Mouse (Mus musculus) Patski (cell line): ENCODE results near the gene Adcy10. TPM values are rescaled to one million over a fixed set of nuclear protein-coding genes. Genes with fewer than 3 reads are reported as not detected.

Source experiments
- ATAC-seq: fragments of 100-300 bp; one replicate; pipeline ENCODE4 v1.8.0; 2021
- CTCF ChIA-PET: fragments of 350-600 bp; sonication (Branson Sonifier 250); formaldehyde crosslinking; loops from one replicate; lab custom pipeline; 2022; ENCODE audit warnings: inconsistent platforms; lab: Charles Lee
- POLR2A ChIA-PET: fragments of 350-600 bp; sonication (Branson Sonifier 250); formaldehyde crosslinking; loops from one replicate; lab custom pipeline; 2022; ENCODE audit warnings: antibody characterized with exemption, inconsistent platforms; lab: Charles Lee
- DNase-seq: peaks from one replicate; pipeline ENCODE4 v3.0.0-alpha.2; 2011; ENCODE audit warnings: low read depth, low spot score
- H3K27me3 ChIP-seq: fragments of 371-371 bp; one replicate; pipeline ENCODE4 v1.5.1; 2021
- CTCF ChIP-seq: fragments of 100-300 bp; IDR thresholded peaks from one replicate; pipeline ENCODE4 v1.5.1; 2021
- in situ Hi-C: fragments of 300-500 bp; cut with MboI; formaldehyde crosslinking; loops from 3 replicates; pipeline ENCODE4 v1.11.1; 2018; ENCODE audit warnings: low pct_unique_long_range_greater_than_20kb, mixed read lengths
- polyA plus RNA-seq: library from polyadenylated mRNA; unstranded; gene quantifications from one replicate; pipeline ENCODE4 v1.2.3, GENCODE M21; 2021

Gene Adcy10
- polyA plus RNA-seq, 1 experiment from 2014 or later = 0.15 TPM

DNA sequence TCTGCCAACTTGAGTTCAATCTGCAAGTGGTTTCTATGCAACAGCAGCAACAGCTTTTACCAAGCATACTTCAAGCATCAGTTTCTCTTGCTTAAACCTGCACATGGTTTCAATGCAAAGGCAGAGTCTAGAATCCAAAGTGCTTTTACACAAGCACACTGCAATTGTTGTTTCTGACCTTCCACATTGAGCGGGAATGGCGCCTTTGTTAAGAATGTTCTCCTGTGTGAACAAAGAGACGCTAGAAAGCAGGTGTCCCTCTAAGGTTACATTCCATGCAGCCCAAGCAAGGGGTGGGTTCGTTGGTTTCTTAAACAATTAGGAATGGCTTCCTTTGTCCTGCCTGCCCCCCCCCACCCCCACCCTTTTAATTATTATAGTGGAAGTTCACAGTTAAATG, 128.9 kb downstream of the Adcy10 start:
- no peaks in the 10 kb centered on the region for H3K27me3 ChIP-seq
- DNase-seq (no peak), ATAC-seq (no peak)
- ChIA-PET POLR2A (no interaction called here), CTCF (interaction anchor here (1.1 kb wide), 1 partner anchor 30 kb away, joined by 3 read pairs; no protein-coding TSS in a partner anchor)
- TF ChIP-seq CTCF = no peak
- in situ Hi-C loops = no loop called here

DNA sequence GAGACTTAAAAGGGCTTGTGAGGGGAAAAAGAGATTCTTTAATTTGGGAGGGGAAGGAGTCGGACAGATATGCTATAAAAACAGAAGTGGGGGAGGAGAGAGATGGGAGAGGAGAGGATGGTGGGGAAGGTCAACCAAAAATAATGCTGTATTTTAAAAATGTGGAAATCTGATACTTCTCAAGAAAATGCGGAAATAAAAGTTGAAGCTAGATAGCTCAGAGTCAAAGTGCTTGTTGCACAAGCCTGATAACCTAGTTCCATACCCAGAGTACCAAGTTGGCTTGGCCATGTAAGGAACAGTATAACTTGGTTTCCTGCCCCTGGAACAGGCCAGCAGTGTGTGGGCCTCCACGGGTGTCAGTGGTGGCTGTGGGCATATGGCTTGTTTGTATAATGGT, 129.8 kb downstream of the Adcy10 start:
- no peaks in the 10 kb centered on the region for H3K27me3 ChIP-seq
- in situ Hi-C loops = no loop called here
- POLR2A ChIA-PET = no interaction called here
- no peak for TF ChIP-seq CTCF
- no peak for DNase-seq
- CTCF ChIA-PET = interaction anchor here (1.1 kb wide), 2 partner anchors 27 to 31 kb away, joined by 3 read pairs; no protein-coding TSS in a partner anchor
- ATAC-seq = no peak

DNA sequence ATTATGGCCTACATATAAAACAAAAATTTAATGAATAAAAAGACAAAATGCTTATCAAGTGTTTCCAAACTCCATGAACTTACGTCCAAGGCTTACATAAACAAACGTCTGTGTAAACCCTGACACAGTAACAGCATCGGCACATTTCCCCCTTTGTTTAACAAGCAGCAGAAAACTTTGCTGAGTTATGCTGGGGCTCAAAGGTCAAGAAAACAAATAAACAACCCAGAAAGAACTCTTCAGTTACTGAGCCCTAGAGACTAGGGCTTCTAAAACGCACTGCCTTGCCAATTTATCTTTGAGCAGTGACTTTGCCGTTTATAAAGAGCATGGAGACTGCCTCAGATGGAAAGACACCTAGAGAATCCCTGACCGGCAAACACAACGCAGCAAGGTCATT, 131.7 kb downstream of the Adcy10 start:
- in situ Hi-C loops = no loop called here
- H3K27me3 ChIP-seq = no peaks in the 10 kb centered on the region
- DNase-seq (no peak), ATAC-seq (no peak)
- CTCF ChIA-PET = interaction anchor here (1.4 to 2.5 kb wide), 2 partner anchors 9 to 11 kb away, joined by 3 to 6 read pairs; no protein-coding TSS in a partner anchor
- POLR2A ChIA-PET = no interaction called here
- TF ChIP-seq CTCF = no peak

DNA sequence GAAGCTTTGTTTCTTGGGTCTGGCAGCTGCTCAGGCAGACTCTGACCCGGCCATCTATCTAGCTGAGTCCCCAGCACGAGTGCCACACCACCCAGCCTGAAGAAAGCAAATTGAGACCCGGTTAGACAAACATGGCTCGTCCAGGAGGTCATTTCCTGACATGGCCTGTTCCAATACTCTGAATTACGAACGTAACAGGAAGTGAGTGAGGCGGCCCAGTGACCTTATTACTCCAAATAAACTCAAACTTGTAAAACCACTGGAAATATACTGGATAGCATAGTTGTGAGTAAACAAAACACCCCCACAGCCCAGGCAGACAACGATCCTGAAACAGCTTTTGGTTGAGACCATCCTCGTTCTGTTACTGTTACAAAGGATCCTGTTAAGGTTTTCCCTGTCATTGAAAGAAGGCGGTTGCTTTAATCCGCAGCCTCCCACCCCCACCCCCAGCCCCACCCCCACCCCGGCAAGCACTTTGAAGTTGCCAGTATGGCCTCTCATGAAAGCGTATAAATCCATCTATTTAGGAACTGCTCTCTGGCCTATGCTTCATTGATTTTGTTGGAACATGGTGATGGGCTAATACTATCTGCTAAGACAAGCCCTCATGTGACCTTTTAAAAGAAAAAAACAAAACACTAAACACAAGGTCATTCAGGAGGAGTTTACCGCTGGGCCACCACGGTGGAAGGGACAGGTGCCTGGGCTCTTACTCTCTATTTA, 132.3 kb downstream of the Adcy10 start:
- ATAC-seq (no peak), DNase-seq (no peak)
- ChIA-PET POLR2A (no interaction called here), CTCF (interaction anchor here (2.5 kb wide), 1 partner anchor 10 kb away, joined by 6 read pairs; no protein-coding TSS in a partner anchor)
- TF ChIP-seq CTCF = no peak
- in situ Hi-C loops = no loop called here
- H3K27me3 ChIP-seq = no peaks in the 10 kb centered on the region

DNA sequence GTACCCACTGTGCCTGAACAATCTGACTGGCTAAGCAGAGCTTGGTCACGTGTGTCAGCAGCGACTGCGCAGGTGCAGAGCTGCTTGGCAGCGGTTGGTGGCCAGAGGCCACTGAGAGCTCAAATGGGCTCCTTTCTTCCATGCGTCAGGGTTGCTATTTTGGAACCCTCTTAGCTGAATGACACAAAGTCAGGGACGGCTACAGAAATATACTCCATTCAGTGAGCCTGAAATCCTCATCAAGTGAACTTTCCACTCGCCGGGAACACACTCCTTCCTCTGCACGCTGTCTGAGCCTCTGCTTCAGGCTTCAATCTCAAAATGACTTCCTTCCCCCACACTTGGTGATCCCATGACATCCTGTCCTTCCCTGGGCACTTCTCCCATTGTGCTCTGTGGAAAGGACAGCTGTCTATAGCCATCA, 133.2 kb downstream of the Adcy10 start:
- in situ Hi-C loops = no loop called here
- ChIA-PET POLR2A (no interaction called here), CTCF (interaction anchor here (2.5 kb wide), 1 partner anchor 9 kb away, joined by 6 read pairs; no protein-coding TSS in a partner anchor)
- H3K27me3 ChIP-seq = no peaks in the 10 kb centered on the region
- ATAC-seq = no peak
- no peak for TF ChIP-seq CTCF
- DNase-seq = no peak

DNA sequence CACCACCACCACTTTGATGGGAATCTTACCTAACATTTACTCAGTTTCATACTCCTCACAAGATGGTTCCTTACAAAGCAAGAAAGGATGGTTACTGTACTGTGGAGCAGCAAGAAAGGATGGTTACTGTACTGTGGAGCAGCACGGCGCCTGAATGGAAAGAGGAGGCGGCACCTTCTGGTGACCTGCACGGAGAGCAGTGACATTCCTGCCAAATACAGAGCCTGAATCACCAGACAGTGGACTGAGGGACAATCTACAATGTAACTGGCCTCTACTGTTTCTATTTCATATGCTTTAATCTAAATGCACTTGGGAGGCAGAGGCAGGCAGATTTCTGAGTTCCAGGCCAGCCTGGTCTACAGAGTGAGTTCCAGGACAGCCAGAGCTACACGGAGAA, 140.1 kb downstream of the Adcy10 start:
- in situ Hi-C loops = no loop called here
- ATAC-seq (no peak), DNase-seq (no peak)
- CTCF ChIA-PET = interaction anchor here (2.3 kb wide), 1 partner anchor 32 kb away, joined by 4 read pairs; no protein-coding TSS in a partner anchor
- TF ChIP-seq CTCF = no peak
- no peaks in the 10 kb centered on the region for H3K27me3 ChIP-seq
- POLR2A ChIA-PET = no interaction called here

DNA sequence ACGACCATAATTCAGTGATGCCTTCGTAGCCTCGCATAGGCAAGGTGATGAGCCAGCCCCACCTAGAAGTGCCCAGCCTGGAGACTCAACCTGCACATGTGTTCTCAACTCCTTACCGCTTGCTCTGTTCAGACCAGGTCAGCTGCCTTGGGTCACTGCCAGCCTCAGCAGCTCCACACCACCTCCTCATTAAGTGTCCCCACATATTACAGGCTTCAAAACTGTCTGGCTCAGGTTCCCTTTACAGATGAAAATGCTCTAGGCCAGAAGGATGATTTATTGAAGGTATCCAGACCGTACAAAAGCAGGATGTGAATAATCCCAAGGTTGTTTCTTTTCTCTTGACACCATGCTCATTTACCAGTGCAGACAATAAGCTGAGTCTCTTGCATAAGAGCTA, 140.9 kb downstream of the Adcy10 start:
- POLR2A ChIA-PET = no interaction called here
- DNase-seq (no peak), ATAC-seq (no peak)
- H3K27me3 ChIP-seq = no peaks in the 10 kb centered on the region
- in situ Hi-C loops = no loop called here
- no peak for TF ChIP-seq CTCF
- CTCF ChIA-PET = interaction anchor here (0.6 to 2.3 kb wide), 3 partner anchors 10 to 32 kb away, joined by 3 to 4 read pairs (median 4); no protein-coding TSS in a partner anchor

Other genes with a start within 250 kb of the Adcy10 start
- gene Tiprl, start 248.2 kb upstream of the Adcy10 start, polyA plus RNA-seq = 72.6 TPM
- 13.5 TPM for gene Gpr161, start 189.4 kb upstream of the Adcy10 start, polyA plus RNA-seq
- 55.8 TPM for gene Dcaf6, start 24.7 kb upstream of the Adcy10 start, polyA plus RNA-seq
- 187 TPM for gene Mpc2, start 24.5 kb upstream of the Adcy10 start, polyA plus RNA-seq
- gene Mpzl1, start 149.4 kb downstream of the Adcy10 start, polyA plus RNA-seq = 35.3 TPM
- gene Rcsd1, start 224.6 kb downstream of the Adcy10 start, polyA plus RNA-seq = 0.24 TPM